Mouse (Mus musculus): Measurements from ENCODE around the gene Zfp287. TPM values are rescaled to one million over a fixed set of nuclear protein-coding genes. Genes with fewer than 3 reads are reported as not detected.

The Zfp287 gene
- polyA plus RNA-seq, 1 experiment from 2014 or later: 15.3 TPM

- DNase-seq (ENCODE audit: low spot score): no peak
- H3K9ac ChIP-seq (ENCODE audit: low read length): peak overlapping the region; percentile 83
- H3K36me3 ChIP-seq (ENCODE audit: control insufficient read depth, insufficient read depth, low read length): peaks cover 18% of the 10 kb centered on the region
- peaks cover 12% of the 10 kb centered on the region for H3K4me1 ChIP-seq (ENCODE audit: control insufficient read depth, insufficient read depth, low read length)
- ATAC-seq: peak; percentile 56
- WGBS: 7% methylated on average over 5 of the region's 5 CpGs
- H3K4me2 ChIP-seq (ENCODE audit: low read length): peak overlapping the region; percentile 73
- no peaks in the 10 kb centered on the region for H3K9me3 ChIP-seq (replicated peaks; ENCODE audit: control insufficient read depth, low read length)
- H3K27ac ChIP-seq (ENCODE audit: low read depth, low read length): peak overlapping the region; percentile 52; the same call in 1 of the 2 replicates
- peak overlapping the region; percentile 78 for H3K4me3 ChIP-seq (ENCODE audit: low read depth, low read length)
- H3K27me3 ChIP-seq (replicated peaks; ENCODE audit: control insufficient read depth, insufficient read depth, low read length): no peaks in the 10 kb centered on the region
These were observed 300 bp upstream of the Zfp287 start for GRCm38 (mm10) chr11:62732022-62732387.

DNA sequence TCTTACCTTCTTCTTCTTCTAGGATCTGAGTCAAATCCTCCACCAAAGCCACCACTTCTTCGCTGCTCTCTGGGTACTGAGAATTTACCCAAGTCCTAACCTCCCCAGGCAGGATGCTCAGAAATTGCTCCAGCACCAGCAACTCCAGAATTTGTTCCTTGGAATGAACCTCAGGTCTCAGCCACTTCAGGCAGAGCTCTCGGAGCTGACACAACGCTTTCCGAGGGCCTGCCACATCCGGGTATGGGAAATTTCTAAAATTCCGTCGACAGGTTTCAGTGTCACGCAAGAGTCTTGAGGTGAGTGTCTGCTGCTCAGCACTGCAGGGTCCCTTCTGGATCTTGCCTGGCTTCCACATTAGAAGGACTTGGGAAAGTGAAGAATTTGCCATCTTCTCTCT is 3.4 kb downstream of the Zfp287 start:
- Histone ChIP-seq H3K27ac (ENCODE audit: low read depth, low read length) (no peak overlapping the region), H3K36me3 (ENCODE audit: control insufficient read depth, insufficient read depth, low read length) (peaks cover 48% of the 10 kb centered on the region), H3K9ac (ENCODE audit: low read length) (no peak overlapping the region), H3K27me3 (replicated peaks; ENCODE audit: control insufficient read depth, insufficient read depth, low read length) (no peaks in the 10 kb centered on the region), H3K9me3 (replicated peaks; ENCODE audit: control insufficient read depth, low read length) (no peaks in the 10 kb centered on the region), H3K4me2 (ENCODE audit: low read length) (no peak overlapping the region), H3K4me1 (ENCODE audit: control insufficient read depth, insufficient read depth, low read length) (peaks cover 12% of the 10 kb centered on the region), H3K4me3 (ENCODE audit: low read depth, low read length) (no peak overlapping the region)
- ATAC-seq (no peak), DNase-seq (ENCODE audit: low spot score) (no peak)
- WGBS: 93% methylated on average over 8 of the region's 8 CpGs

DNA sequence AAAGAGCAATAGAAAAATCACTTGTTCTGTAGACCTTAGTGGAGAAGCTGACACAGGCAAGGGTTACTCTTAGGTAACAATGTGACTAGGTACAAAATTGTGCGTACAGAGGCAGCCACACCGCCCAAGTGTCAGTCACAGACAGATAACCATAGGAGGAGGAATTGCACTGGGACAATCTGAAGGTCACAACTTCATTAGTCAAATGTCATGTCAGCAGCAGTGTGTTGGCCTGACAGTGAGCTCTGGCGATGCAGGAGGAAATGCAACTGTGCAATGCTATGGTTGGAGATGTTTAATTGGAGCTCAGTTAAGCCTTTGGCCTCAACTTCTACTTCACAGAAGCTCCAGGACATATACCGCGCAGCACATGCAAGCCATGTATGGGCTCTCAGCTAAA is 21.0 kb downstream of the Zfp287 start:
- Histone ChIP-seq H3K9me3 (replicated peaks; ENCODE audit: control insufficient read depth, low read length) (no peaks in the 10 kb centered on the region), H3K9ac (ENCODE audit: low read length) (no peak overlapping the region), H3K4me2 (ENCODE audit: low read length) (no peak overlapping the region), H3K27me3 (replicated peaks; ENCODE audit: control insufficient read depth, insufficient read depth, low read length) (no peaks in the 10 kb centered on the region), H3K36me3 (ENCODE audit: control insufficient read depth, insufficient read depth, low read length) (peaks cover 62% of the 10 kb centered on the region), H3K4me1 (ENCODE audit: control insufficient read depth, insufficient read depth, low read length) (no peaks in the 10 kb centered on the region), H3K4me3 (ENCODE audit: low read depth, low read length) (no peak overlapping the region), H3K27ac (ENCODE audit: low read depth, low read length) (no peak overlapping the region)
- no peak for ATAC-seq
- 93% methylated on average over 5 of the region's 5 CpGs for WGBS
- DNase-seq (ENCODE audit: low spot score): no peak

DNA sequence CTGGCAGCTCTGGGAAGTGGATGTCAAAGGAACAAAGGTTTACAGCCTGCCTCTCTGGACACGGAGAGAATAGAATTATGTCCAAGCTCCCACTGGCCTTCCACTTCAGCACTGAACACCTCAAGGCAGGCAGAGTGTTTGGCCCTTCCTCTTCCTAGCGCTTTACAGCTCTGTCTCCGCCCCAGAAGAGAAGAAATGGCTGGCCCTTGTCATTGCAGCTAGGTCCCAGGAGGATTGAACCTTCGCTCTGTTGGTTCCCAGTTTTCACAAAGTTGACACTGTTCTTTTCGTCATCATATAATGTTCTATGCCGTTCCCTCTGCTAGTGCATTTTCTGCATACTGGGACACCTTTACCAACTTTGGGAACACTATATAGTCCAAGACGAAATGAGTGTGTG is 23.5 kb downstream of the Zfp287 start:
- Histone ChIP-seq H3K9me3 (replicated peaks; ENCODE audit: control insufficient read depth, low read length) (no peaks in the 10 kb centered on the region), H3K4me2 (ENCODE audit: low read length) (no peak overlapping the region), H3K9ac (ENCODE audit: low read length) (no peak overlapping the region), H3K27me3 (replicated peaks; ENCODE audit: control insufficient read depth, insufficient read depth, low read length) (no peaks in the 10 kb centered on the region), H3K4me1 (ENCODE audit: control insufficient read depth, insufficient read depth, low read length) (no peaks in the 10 kb centered on the region), H3K36me3 (ENCODE audit: control insufficient read depth, insufficient read depth, low read length) (peaks cover 42% of the 10 kb centered on the region), H3K27ac (ENCODE audit: low read depth, low read length) (no peak overlapping the region), H3K4me3 (ENCODE audit: low read depth, low read length) (no peak overlapping the region)
- 84% methylated on average over 7 of the region's 7 CpGs for WGBS
- ATAC-seq: no peak
- no peak for DNase-seq (ENCODE audit: low spot score)

DNA sequence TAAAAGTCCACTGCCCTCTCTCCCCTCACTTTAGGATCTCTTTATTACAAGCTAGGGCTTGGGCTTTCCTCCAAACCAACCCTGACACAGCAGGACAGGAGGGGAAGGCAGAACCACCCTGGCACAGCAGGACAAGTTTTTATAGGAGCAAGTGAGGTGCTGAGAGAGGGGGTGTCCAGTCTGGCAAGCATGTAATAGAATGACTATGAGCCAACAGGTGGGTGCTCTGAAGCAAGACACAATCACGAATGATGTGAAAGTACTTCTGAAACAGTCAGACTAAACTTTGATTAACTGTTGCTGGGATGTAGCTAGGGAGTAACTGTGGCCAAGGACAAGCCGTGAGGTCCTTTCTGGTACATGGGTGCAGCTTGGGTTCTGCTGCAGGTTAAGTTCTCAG is 25.6 kb downstream of the Zfp287 start:
- no peak for ATAC-seq
- Histone ChIP-seq H3K4me3 (ENCODE audit: low read depth, low read length) (no peak overlapping the region), H3K27me3 (replicated peaks; ENCODE audit: control insufficient read depth, insufficient read depth, low read length) (no peaks in the 10 kb centered on the region)

GRCm38 (mm10) chr11:62701218-62701617 is 30.5 kb downstream of the Zfp287 start:
- Histone ChIP-seq H3K9ac (ENCODE audit: low read length) (no peak overlapping the region), H3K4me1 (ENCODE audit: control insufficient read depth, insufficient read depth, low read length) (no peaks in the 10 kb centered on the region), H3K36me3 (ENCODE audit: control insufficient read depth, insufficient read depth, low read length) (no peaks in the 10 kb centered on the region), H3K27me3 (replicated peaks; ENCODE audit: control insufficient read depth, insufficient read depth, low read length) (no peaks in the 10 kb centered on the region), H3K4me3 (ENCODE audit: low read depth, low read length) (no peak overlapping the region), H3K9me3 (replicated peaks; ENCODE audit: control insufficient read depth, low read length) (no peaks in the 10 kb centered on the region), H3K27ac (ENCODE audit: low read depth, low read length) (no peak overlapping the region), H3K4me2 (ENCODE audit: low read length) (no peak overlapping the region)
- ATAC-seq (no peak), DNase-seq (ENCODE audit: low spot score) (no peak)
- 97% methylated on average over 1 of the region's 1 CpGs for WGBS

More for the DNA sequence above, 25.6 kb downstream of the Zfp287 start:
- no peak for DNase-seq (ENCODE audit: low spot score)
- 94% methylated on average over 2 of the region's 2 CpGs for WGBS
- Histone ChIP-seq H3K4me2 (ENCODE audit: low read length) (no peak overlapping the region), H3K27ac (ENCODE audit: low read depth, low read length) (no peak overlapping the region), H3K9me3 (replicated peaks; ENCODE audit: control insufficient read depth, low read length) (no peaks in the 10 kb centered on the region), H3K36me3 (ENCODE audit: control insufficient read depth, insufficient read depth, low read length) (peaks cover 24% of the 10 kb centered on the region), H3K4me1 (ENCODE audit: control insufficient read depth, insufficient read depth, low read length) (no peaks in the 10 kb centered on the region), H3K9ac (ENCODE audit: low read length) (no peak overlapping the region)

- ATAC-seq (no peak), DNase-seq (ENCODE audit: low spot score) (no peak)
- H3K9ac ChIP-seq (ENCODE audit: low read length): no peak overlapping the region
These were observed 32.0 kb downstream of the Zfp287 start for GRCm38 (mm10) chr11:62699749-62700148.

DNA sequence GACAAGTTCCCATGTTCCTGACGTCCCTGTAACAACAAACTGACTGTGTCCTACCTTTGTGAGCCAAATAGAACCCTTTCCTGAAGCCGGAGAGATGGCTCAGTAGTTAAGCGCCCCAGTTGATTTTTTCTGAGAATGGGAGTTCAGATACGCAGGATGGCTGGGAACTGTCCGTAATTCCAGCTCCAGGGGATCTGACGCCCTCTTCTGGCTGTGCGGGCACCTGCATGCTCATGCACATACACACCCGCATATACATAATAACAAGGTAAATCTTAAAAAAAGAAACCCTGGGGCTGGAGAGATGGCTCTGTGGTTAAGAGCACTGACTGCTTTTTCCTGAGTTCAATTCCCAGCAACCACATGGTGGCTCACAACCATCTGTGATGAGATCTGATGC is 36.6 kb downstream of the Zfp287 start:
- no peak for ATAC-seq

More at GRCm38 (mm10) chr11:62699749-62700148, 32.0 kb downstream of the Zfp287 start:
- Histone ChIP-seq H3K4me1 (ENCODE audit: control insufficient read depth, insufficient read depth, low read length) (no peaks in the 10 kb centered on the region), H3K4me2 (ENCODE audit: low read length) (no peak overlapping the region), H3K4me3 (ENCODE audit: low read depth, low read length) (no peak overlapping the region), H3K9me3 (replicated peaks; ENCODE audit: control insufficient read depth, low read length) (no peaks in the 10 kb centered on the region), H3K27ac (ENCODE audit: low read depth, low read length) (no peak overlapping the region), H3K27me3 (replicated peaks; ENCODE audit: control insufficient read depth, insufficient read depth, low read length) (no peaks in the 10 kb centered on the region), H3K36me3 (ENCODE audit: control insufficient read depth, insufficient read depth, low read length) (no peaks in the 10 kb centered on the region)
- 67% methylated on average over 4 of the region's 4 CpGs for WGBS

DNA sequence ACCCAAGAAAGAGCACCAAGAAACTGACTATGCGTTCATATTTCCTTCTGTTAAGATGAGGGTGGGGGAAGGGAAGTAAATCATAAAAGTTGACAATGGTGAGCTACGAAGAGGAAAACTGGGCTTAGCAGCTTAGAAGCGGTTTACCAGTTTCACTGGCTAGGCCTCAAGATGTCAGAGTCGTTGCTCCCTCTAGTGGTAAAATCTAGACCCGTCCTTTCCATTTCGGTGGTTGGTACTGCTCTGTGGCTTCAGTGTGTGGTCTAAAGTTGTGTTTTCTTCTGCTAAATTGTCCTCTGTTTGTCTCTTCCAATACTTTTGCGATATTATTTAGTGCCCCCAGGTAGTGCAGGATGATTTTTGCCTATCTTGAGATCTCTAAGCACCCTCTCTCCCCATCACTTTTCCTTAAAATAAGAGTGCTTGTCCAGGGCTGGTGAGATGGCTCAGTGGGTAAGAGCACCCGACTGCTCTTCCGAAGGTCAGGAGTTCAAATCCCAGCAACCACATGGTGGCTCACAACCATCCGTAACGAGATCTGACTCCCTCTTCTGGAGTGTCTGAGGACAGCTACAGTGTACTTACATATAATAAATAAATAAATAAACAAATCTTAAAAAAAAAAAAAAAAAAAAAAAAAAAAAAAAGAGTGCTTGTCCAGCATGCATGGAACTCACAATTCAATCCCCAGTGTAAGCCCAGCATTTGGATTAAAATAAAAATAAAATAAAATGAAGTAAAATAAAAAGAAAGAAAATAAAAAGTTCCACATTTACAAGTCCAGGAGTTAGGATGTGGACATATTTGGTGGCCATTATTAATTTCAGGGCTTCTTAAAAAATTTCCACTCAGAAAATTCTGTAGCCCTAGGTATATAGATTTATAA is 38.2 kb downstream of the Zfp287 start:
- ATAC-seq (peak; percentile 81), DNase-seq (ENCODE audit: low spot score) (peak; percentile 93)
- H3K4me1 ChIP-seq (ENCODE audit: control insufficient read depth, insufficient read depth, low read length): no peaks in the 10 kb centered on the region
- no peaks in the 10 kb centered on the region for H3K9me3 ChIP-seq (replicated peaks; ENCODE audit: control insufficient read depth, low read length)
- WGBS: 26% methylated on average over 9 of the region's 11 CpGs
- H3K36me3 ChIP-seq (ENCODE audit: control insufficient read depth, insufficient read depth, low read length): no peaks in the 10 kb centered on the region
- H3K4me2 ChIP-seq (ENCODE audit: low read length): no peak overlapping the region
- H3K4me3 ChIP-seq (ENCODE audit: low read depth, low read length): no peak overlapping the region
- H3K27me3 ChIP-seq (replicated peaks; ENCODE audit: control insufficient read depth, insufficient read depth, low read length): no peaks in the 10 kb centered on the region
- H3K27ac ChIP-seq (ENCODE audit: low read depth, low read length): no peak overlapping the region
- H3K9ac ChIP-seq (ENCODE audit: low read length): no peak overlapping the region

More for the DNA sequence above, 36.6 kb downstream of the Zfp287 start:
- Histone ChIP-seq H3K9me3 (replicated peaks; ENCODE audit: control insufficient read depth, low read length) (no peaks in the 10 kb centered on the region), H3K9ac (ENCODE audit: low read length) (no peak overlapping the region), H3K27me3 (replicated peaks; ENCODE audit: control insufficient read depth, insufficient read depth, low read length) (no peaks in the 10 kb centered on the region), H3K4me2 (ENCODE audit: low read length) (no peak overlapping the region), H3K27ac (ENCODE audit: low read depth, low read length) (no peak overlapping the region), H3K4me1 (ENCODE audit: control insufficient read depth, insufficient read depth, low read length) (no peaks in the 10 kb centered on the region), H3K4me3 (ENCODE audit: low read depth, low read length) (no peak overlapping the region), H3K36me3 (ENCODE audit: control insufficient read depth, insufficient read depth, low read length) (no peaks in the 10 kb centered on the region)
- DNase-seq (ENCODE audit: low spot score): no peak
- WGBS: 95% methylated on average over 8 of the region's 8 CpGs
